Mouse (Mus musculus) neural tube, embryonic 14.5 days (tissue): ENCODE results near the gene Herc1. TPM values are rescaled to one million over a fixed set of nuclear protein-coding genes. Genes with fewer than 3 reads are reported as not detected.

Experiments used
- ATAC-seq: fragments of 200-750 bp; cut with Nextera tagmentation; 2 replicates; pipeline ENCODE4 v1.8.0; 2017; ENCODE audit warnings: low read depth, mild to moderate bottlenecking, moderate TSS enrichment, moderate library complexity
- H3K27ac ChIP-seq: fragments of 300-500 bp; sonication (generic); 2 replicates; pipeline ENCODE4 v1.5.1; 2014; ENCODE audit warnings: low read depth, mild to moderate bottlenecking, control low read depth, low read length, moderate library complexity, mixed read lengths
- H3K27me3 ChIP-seq: fragments of 300-500 bp; sonication (generic); 2 replicates; pipeline ENCODE4 v1.6.1; 2014; ENCODE audit warnings: low read length; ENCODE audit not compliant: control insufficient read depth, insufficient read depth
- H3K36me3 ChIP-seq: fragments of 300-500 bp; sonication (generic); 2 replicates; pipeline ENCODE4 v1.6.1; 2014; ENCODE audit warnings: low read length, mixed read lengths; ENCODE audit not compliant: control insufficient read depth, insufficient read depth
- H3K4me1 ChIP-seq: fragments of 300-500 bp; sonication (generic); 2 replicates; pipeline ENCODE4 v1.6.1; 2014; ENCODE audit warnings: low read length; ENCODE audit not compliant: control insufficient read depth, insufficient read depth
- H3K4me2 ChIP-seq: fragments of 300-500 bp; sonication (generic); 2 replicates; pipeline ENCODE4 v1.6.1; 2014; ENCODE audit warnings: mild to moderate bottlenecking, low read depth, low read length, control low read depth
- H3K4me3 ChIP-seq: fragments of 300-500 bp; sonication (generic); 2 replicates; pipeline ENCODE4 v1.5.1; 2014; ENCODE audit warnings: low read depth, low read length, control low read depth, mixed read lengths
- H3K9ac ChIP-seq: fragments of 300-500 bp; sonication (generic); replicated peaks from 2 replicates; pipeline ENCODE4 v1.6.1; 2014; ENCODE audit warnings: low read depth, mild to moderate bottlenecking, control low read depth, low read length, mixed read lengths
- H3K9me3 ChIP-seq: fragments of 300-500 bp; sonication (generic); 2 replicates; pipeline ENCODE4 v1.6.1; 2016; ENCODE audit warnings: low read length; ENCODE audit not compliant: control insufficient read depth
- WGBS: fragments of 180-500 bp; shearing (Covaris S2); extraction: QIAGEN DNeasy Blood & Tissue Kit; methylation state at CpG from one replicate; pipeline ENCODE4 v1.1.7; 2014; 5-methylcytosine and 5-hydroxymethylcytosine counted together
- polyA plus RNA-seq: library from polyadenylated mRNA; unstranded; fragments of >200 nt; fragmentation: Nextera tagmentation; extraction: Ambion mirVana; gene quantifications from 2 replicates; pipeline ENCODE4 v1.2.1, GENCODE M21; 2014

The Herc1 gene
- polyA plus RNA-seq, 1 experiment from 2014 or later = 66.7 TPM

GRCm38 (mm10) chr9:66504518-66504917, 154.3 kb downstream of the Herc1 start:
- no peak for ATAC-seq
- 0 out of 2 replicates have a peak, but pooled peaks cover 2% of the 10 kb centered on the region for H3K4me1 ChIP-seq
- no peak overlapping the region for H3K4me2 ChIP-seq
- H3K27me3 ChIP-seq = no peaks in the 10 kb centered on the region
- H3K9ac ChIP-seq = no peak overlapping the region
- 79% methylated on average over 13 of the region's 13 CpGs for WGBS
- H3K36me3 ChIP-seq = peaks cover 49% of the 10 kb centered on the region
- H3K4me3 ChIP-seq = no peak overlapping the region
- no peaks in the 10 kb centered on the region for H3K9me3 ChIP-seq
- H3K27ac ChIP-seq = no peak overlapping the region

DNA sequence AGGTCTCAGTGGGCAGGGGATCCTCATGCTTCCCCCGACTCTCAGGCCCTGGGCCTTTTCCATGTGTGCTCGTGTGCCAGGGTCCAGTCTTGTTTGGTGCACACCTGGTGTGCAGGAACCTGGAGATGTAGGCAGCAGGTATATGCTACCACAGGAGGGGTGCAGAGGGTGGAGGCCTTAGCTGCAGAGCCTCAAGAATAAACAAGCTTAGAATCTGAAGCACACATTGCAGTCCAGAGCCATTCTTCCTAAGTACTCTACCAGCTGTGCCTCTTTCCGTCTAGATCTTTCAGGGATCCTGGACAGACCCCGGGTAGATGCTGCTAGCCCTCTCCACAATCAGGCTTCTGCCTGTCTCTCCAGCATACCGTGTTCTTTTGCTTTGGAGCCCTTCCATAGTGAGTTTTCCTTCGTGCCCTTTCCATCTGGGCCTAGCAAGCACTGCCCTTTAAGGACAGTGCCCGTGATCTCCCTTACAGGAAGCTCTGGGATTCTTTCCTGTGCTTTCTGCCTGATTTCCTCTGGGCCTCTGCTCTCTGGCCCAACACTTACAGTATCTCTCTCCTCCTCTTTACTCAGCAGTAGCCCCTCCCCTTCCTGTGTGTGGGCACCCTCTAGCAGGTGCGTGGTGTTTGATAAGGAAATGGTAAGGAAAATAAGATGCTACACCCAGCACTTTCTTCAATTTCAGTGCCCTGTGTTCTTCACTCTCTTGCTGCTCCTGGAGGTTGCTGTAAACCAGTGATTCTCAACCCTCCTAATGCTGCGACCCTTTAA, 155.1 kb downstream of the Herc1 start:
- H3K4me2 ChIP-seq = no peak overlapping the region
- H3K4me1 ChIP-seq = peaks cover 4% of the 10 kb centered on the region; the same call in 1 of the 2 replicates
- H3K27me3 ChIP-seq = no peaks in the 10 kb centered on the region
- WGBS = 59% methylated on average over 9 of the region's 9 CpGs
- ATAC-seq = no peak
- peak overlapping the region; percentile 64 for H3K27ac ChIP-seq
- peaks cover 48% of the 10 kb centered on the region for H3K36me3 ChIP-seq
- H3K9ac ChIP-seq = no peak overlapping the region
- H3K4me3 ChIP-seq = no peak overlapping the region
- H3K9me3 ChIP-seq = no peaks in the 10 kb centered on the region

- WGBS = 13% methylated on average over 4 of the region's 4 CpGs
- Histone ChIP-seq H3K9ac (no peak overlapping the region), H3K36me3 (peaks cover 42% of the 10 kb centered on the region)
Measured at GRCm38 (mm10) chr9:66506011-66506410, 155.8 kb downstream of the Herc1 start.

GRCm38 (mm10) chr9:66506424-66506823, 156.2 kb downstream of the Herc1 start:
- H3K27ac ChIP-seq = 0 out of 2 replicates have a peak overlapping the region, but pooled peaks have one; percentile 45

More at GRCm38 (mm10) chr9:66506011-66506410, 155.8 kb downstream of the Herc1 start:
- Histone ChIP-seq H3K4me1 (peaks cover 11% of the 10 kb centered on the region; the same call in 1 of the 2 replicates), H3K27ac (peak overlapping the region; percentile 64; the same call in 1 of the 2 replicates), H3K27me3 (no peaks in the 10 kb centered on the region), H3K4me3 (no peak overlapping the region), H3K9me3 (no peaks in the 10 kb centered on the region), H3K4me2 (no peak overlapping the region)
- peak; percentile 73; the same call in 1 of the 2 replicates for ATAC-seq

DNA sequence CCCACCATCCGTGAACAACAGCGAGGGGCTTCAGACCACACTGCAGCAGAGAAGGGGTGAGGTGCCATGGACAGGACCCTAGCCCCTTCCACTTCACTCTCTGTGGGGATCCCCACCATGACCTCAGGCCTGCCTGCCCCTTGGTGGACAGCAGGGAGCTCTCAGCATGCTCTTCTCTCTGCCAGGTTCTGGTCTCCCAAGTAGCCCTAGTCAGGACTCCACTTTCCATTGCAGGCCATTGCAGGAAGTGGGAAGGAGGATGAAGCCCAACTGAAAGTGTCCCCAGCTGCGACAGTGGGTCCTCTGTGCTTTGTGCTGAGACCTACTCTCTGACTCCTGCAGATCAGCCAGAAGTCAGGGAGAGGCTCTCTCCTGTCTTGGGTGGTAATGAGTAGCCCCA, 157.4 kb downstream of the Herc1 start:
- Histone ChIP-seq H3K36me3 (peaks cover 28% of the 10 kb centered on the region), H3K4me2 (no peak overlapping the region), H3K4me1 (peaks cover 14% of the 10 kb centered on the region; the same call in 1 of the 2 replicates), H3K9me3 (no peaks in the 10 kb centered on the region), H3K9ac (no peak overlapping the region), H3K27ac (no peak overlapping the region), H3K27me3 (no peaks in the 10 kb centered on the region), H3K4me3 (no peak overlapping the region)
- no peak for ATAC-seq
- WGBS = 85% methylated on average over 3 of the region's 3 CpGs

More at GRCm38 (mm10) chr9:66506424-66506823, 156.2 kb downstream of the Herc1 start:
- no peak for ATAC-seq
- H3K4me1 ChIP-seq = peaks cover 12% of the 10 kb centered on the region; the same call in 1 of the 2 replicates
- H3K27me3 ChIP-seq = no peaks in the 10 kb centered on the region
- H3K4me3 ChIP-seq = no peak overlapping the region
- no peak overlapping the region for H3K4me2 ChIP-seq
- peaks cover 38% of the 10 kb centered on the region for H3K36me3 ChIP-seq
- no peaks in the 10 kb centered on the region for H3K9me3 ChIP-seq
- no peak overlapping the region for H3K9ac ChIP-seq

DNA sequence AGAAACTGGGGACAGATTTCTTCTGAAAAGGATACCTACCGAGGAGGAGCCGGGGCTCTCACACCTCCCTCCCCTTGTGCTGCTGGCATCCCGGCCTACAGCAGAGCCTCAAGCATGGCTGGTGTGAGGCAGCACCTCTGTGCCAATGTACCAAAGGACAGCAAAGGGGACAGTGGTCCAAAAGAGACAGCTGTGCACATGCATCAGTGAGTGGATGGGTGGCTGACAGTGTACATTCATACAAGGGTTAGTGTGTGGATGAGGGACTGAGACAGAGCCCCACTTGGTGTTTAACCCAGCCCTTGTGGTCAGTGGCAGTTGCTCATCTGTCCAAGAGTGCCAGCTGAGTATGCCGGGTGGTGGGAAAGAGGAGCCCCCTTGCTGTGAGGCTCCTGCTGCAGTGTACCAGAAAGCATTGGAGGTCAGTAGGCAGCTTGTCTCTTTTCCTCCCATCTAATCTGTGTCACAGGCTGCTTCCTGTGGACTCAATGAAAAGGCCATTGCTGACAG, 158.7 kb downstream of the Herc1 start:
- no peak overlapping the region for H3K4me3 ChIP-seq
- H3K36me3 ChIP-seq = peaks cover 28% of the 10 kb centered on the region
- peaks cover 17% of the 10 kb centered on the region; the same call in 1 of the 2 replicates for H3K4me1 ChIP-seq
- H3K27me3 ChIP-seq = no peaks in the 10 kb centered on the region
- H3K27ac ChIP-seq = 0 out of 2 replicates have a peak overlapping the region, but pooled peaks have one; percentile 22
- no peaks in the 10 kb centered on the region for H3K9me3 ChIP-seq
- H3K4me2 ChIP-seq = no peak overlapping the region
- 70% methylated on average over 4 of the region's 4 CpGs for WGBS
- no peak for ATAC-seq
- H3K9ac ChIP-seq = no peak overlapping the region

- Histone ChIP-seq H3K27ac (peak overlapping the region; percentile 98), H3K9ac (no peak overlapping the region), H3K36me3 (peaks cover 16% of the 10 kb centered on the region), H3K4me2 (peak overlapping the region; percentile 98; the same call in 1 of the 2 replicates), H3K27me3 (no peaks in the 10 kb centered on the region), H3K4me3 (no peak overlapping the region), H3K4me1 (peaks cover 17% of the 10 kb centered on the region; the same call in 1 of the 2 replicates), H3K9me3 (no peaks in the 10 kb centered on the region)
- ATAC-seq = no peak
- WGBS = 58% methylated on average over 7 of the region's 7 CpGs
Measured at GRCm38 (mm10) chr9:66510351-66510841, 160.1 kb downstream of the Herc1 start.

DNA sequence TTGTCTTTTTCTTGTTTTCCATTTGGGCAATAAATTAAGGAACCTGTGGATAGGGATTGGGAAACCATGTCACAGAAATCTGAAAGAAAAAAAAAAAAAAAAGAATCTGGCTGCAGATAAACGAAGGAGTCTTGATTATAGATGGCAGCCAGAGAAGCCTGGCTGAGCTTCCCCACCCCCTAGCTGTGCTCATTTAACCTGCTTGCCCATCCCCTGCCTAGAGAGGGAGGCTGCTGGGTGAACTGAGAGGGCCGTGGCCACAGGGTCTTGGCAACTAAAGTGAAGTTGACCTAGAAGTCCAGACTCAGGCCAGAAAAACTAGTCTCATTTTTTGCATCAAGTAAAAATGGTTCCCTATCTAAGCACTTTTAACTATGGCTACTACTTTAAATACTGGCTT, 160.7 kb downstream of the Herc1 start:
- Histone ChIP-seq H3K27me3 (no peaks in the 10 kb centered on the region), H3K36me3 (peaks cover 17% of the 10 kb centered on the region; the same call in 1 of the 2 replicates), H3K4me3 (peak overlapping the region; percentile 62), H3K4me2 (peak overlapping the region; percentile 98), H3K4me1 (peaks cover 17% of the 10 kb centered on the region; the same call in 1 of the 2 replicates), H3K27ac (peak overlapping the region; percentile 98), H3K9ac (peak overlapping the region; percentile 78), H3K9me3 (no peaks in the 10 kb centered on the region)
- no peak for ATAC-seq
- 0% methylated on average over 2 of the region's 2 CpGs for WGBS
